Mouse (Mus musculus) embryonic facial prominence, embryonic 12.5 days (tissue): Measurements from ENCODE around the gene Wasf2. TPM values are rescaled to one million over a fixed set of nuclear protein-coding genes. Genes with fewer than 3 reads are reported as not detected.

Experiments used
- ATAC-seq: fragments of 200-750 bp; cut with Nextera tagmentation; 2 replicates; pipeline ENCODE4 v1.8.0; 2017; ENCODE audit not compliant: insufficient number of reproducible peaks, insufficient read depth, low FRiP score, low TSS enrichment
- H3K27ac ChIP-seq: fragments of 300-500 bp; sonication (generic); 2 replicates; pipeline ENCODE4 v1.5.1; 2016; ENCODE audit warnings: mild to moderate bottlenecking
- H3K27me3 ChIP-seq: fragments of 300-500 bp; sonication (generic); 2 replicates; pipeline ENCODE4 v1.6.1; 2016; ENCODE audit warnings: mild to moderate bottlenecking, moderate library complexity
- H3K36me3 ChIP-seq: fragments of 300-500 bp; sonication (generic); 2 replicates; pipeline ENCODE4 v1.6.1; 2016; ENCODE audit warnings: mild to moderate bottlenecking
- H3K4me1 ChIP-seq: fragments of 300-500 bp; sonication (generic); 2 replicates; pipeline ENCODE4 v1.6.1; 2016
- H3K4me2 ChIP-seq: fragments of 300-500 bp; sonication (generic); replicated peaks from 2 replicates; pipeline ENCODE4 v1.6.1; 2016; ENCODE audit warnings: mild to moderate bottlenecking, moderate library complexity
- H3K4me3 ChIP-seq: fragments of 300-500 bp; sonication (generic); 2 replicates; pipeline ENCODE4 v1.5.1; 2016; ENCODE audit warnings: mild to moderate bottlenecking
- H3K9ac ChIP-seq: fragments of 300-500 bp; sonication (generic); 2 replicates; pipeline ENCODE4 v1.6.1; 2016; ENCODE audit warnings: mild to moderate bottlenecking, moderate library complexity
- H3K9me3 ChIP-seq: fragments of 300-500 bp; sonication (generic); 2 replicates; pipeline ENCODE4 v1.6.1; 2016; ENCODE audit warnings: mild to moderate bottlenecking, moderate library complexity
- WGBS: fragments of 180-500 bp; shearing (Covaris S2); methylation state at CpG from one replicate; pipeline ENCODE4 v1.1.7; 2016; 5-methylcytosine and 5-hydroxymethylcytosine counted together
- polyA plus RNA-seq: library from polyadenylated mRNA; unstranded; fragments of >200 nt; fragmentation: Nextera tagmentation; extraction: Ambion mirVana; gene quantifications from 2 replicates; pipeline ENCODE4 v1.2.1, GENCODE M21; 2016

Gene Wasf2
- polyA plus RNA-seq, 1 experiment from 2014 or later, result 88.4 TPM

DNA sequence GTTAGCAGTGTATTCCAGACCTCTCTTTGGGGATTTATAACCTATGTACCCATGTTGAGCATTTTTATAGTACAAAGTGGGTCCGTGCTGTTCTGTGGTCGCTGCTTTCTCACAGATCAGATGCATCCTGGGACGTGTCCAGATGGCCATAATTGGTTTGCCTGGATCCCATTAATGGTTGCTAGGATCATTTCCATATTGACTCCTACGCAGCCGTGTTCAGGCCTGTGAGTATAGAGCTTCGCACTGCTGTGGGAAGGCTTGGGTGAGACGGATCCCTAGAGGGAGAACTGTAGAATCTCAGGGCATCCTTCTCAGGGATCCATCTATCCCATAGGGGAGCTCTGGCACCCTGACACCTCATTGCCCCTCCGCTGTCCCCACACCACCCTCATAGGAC lies 99.3 kb downstream of the Wasf2 start:
- Histone ChIP-seq H3K4me1 (0 out of 2 replicates have a peak, but pooled peaks cover 6% of the 10 kb centered on the region), H3K36me3 (no peaks in the 10 kb centered on the region), H3K9me3 (no peaks in the 10 kb centered on the region), H3K4me2 (no peak overlapping the region), H3K4me3 (no peak overlapping the region), H3K9ac (no peak overlapping the region), H3K27me3 (0 out of 2 replicates have a peak, but pooled peaks cover 3% of the 10 kb centered on the region), H3K27ac (peak overlapping the region; percentile 30)
- no peak for ATAC-seq
- 50% methylated on average over 8 of the region's 8 CpGs for WGBS

DNA sequence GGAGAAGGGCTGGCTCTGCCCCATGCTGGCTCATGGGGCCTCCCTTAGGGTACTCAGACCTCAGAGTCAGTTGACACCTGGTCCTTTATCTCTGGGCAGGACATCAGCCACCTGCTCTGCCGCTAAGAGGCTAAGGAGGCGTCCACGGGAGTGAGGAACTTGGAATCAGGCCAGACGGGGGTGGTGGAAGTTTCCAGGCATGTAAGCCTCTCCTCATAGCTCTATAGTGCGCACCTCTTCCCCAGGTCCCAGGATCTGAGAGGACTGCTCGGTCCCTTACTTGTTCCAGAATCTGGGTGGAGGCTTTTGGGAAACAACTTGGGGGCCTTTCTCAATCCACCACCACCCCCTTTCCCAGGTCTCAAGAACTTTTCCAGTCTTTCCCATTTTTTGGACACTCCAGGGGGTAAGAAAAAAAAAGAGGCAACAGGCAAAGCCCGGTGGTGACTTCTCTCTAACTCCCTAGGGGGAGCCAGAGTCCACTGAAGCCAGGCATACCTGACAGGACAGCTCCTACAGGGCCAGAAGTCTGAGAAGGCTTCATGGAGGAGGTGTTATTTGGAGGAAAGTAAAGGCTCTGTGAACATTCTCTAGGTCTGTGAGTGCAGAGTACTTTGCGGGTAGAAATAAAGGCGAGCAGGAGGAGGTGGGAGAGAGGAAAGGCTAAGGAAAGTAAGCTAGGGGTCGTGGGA lies 103.1 kb downstream of the Wasf2 start:
- Histone ChIP-seq H3K36me3 (no peaks in the 10 kb centered on the region), H3K27me3 (no peaks in the 10 kb centered on the region), H3K4me3 (no peak overlapping the region), H3K4me1 (0 out of 2 replicates have a peak, but pooled peaks cover 6% of the 10 kb centered on the region), H3K9me3 (no peaks in the 10 kb centered on the region), H3K4me2 (no peak overlapping the region), H3K27ac (no peak overlapping the region), H3K9ac (no peak overlapping the region)
- ATAC-seq, result no peak; the same call in 1 of the 2 replicates
- WGBS, result 49% methylated on average over 10 of the region's 10 CpGs

DNA sequence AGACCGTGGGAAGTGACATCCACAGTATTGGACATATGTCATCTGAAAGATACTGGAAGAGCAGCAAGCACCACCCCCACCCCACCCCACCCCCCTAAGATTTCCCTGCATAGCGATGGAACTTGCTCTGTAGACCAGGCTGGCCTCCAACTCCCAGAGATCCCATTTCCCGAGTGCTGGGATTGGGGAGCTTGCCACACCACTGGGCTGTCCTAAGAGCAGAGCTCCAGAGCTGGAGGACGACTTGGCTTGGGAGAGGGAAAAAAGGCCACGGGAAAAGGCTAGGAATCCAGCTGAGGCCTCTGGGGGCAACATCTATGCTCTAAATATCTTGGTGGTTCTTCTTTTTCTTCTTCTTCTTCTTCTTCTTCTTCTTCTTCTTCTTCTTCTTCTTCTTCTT lies 104.5 kb downstream of the Wasf2 start:
- H3K9me3 ChIP-seq, result no peaks in the 10 kb centered on the region
- no peaks in the 10 kb centered on the region for H3K27me3 ChIP-seq
- H3K4me1 ChIP-seq, result 0 out of 2 replicates have a peak, but pooled peaks cover 3% of the 10 kb centered on the region
- H3K4me2 ChIP-seq, result no peak overlapping the region
- H3K36me3 ChIP-seq, result no peaks in the 10 kb centered on the region
- no peak overlapping the region for H3K27ac ChIP-seq
- 68% methylated on average over 5 of the region's 5 CpGs for WGBS
- H3K4me3 ChIP-seq, result no peak overlapping the region
- no peak overlapping the region for H3K9ac ChIP-seq
- ATAC-seq, result no peak

DNA sequence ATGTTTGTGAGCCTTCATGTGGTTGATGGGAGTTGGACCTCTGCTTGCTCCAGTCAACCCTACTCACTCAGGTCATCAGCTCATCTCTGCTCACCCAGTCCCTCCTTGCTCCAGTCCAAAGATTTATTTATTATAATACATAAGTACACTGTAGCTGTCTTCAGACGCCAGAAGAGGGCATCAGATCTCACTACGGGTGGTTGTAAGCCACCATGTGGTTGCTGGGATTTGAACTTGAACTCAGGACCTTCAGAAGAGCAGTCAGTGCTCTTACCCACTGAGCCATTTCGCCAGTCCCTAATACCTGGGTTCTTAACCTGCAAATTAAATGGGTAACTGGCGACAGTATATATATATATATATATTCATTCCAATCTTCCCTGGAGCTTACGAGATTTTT lies 105.1 kb downstream of the Wasf2 start:
- Histone ChIP-seq H3K4me3 (no peak overlapping the region), H3K9ac (no peak overlapping the region), H3K4me1 (peaks cover 2% of the 10 kb centered on the region; the same call in 1 of the 2 replicates), H3K36me3 (no peaks in the 10 kb centered on the region), H3K27me3 (peaks cover 3% of the 10 kb centered on the region; the same call in 1 of the 2 replicates), H3K4me2 (no peak overlapping the region), H3K9me3 (no peaks in the 10 kb centered on the region), H3K27ac (no peak overlapping the region)
- no peak for ATAC-seq
- WGBS, result 82% methylated on average over 5 of the region's 5 CpGs

DNA sequence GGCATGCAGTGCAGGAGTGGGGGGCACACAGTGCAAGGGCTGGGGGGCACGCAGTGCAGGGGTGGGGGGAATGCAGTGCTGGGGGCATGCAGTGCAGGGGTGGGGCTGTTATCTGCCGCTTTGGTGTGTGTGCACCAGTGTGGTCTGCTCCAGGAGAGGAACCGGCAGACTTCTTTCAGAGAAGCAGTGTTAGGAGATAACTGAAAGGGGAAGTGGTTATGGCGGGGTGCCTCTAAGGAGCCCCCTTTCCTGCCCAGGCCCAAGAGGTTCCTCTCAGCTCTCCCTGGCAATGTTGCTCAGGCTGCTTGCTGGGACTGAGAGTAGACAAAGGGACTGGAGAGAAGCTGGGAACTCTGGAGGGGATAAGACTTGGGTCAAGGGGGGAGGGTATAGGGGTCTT lies 107.6 kb downstream of the Wasf2 start:
- no peak overlapping the region for H3K4me2 ChIP-seq
- H3K27me3 ChIP-seq, result peaks cover 15% of the 10 kb centered on the region
- H3K4me1 ChIP-seq, result peaks cover 9% of the 10 kb centered on the region; the same call in 1 of the 2 replicates
- no peaks in the 10 kb centered on the region for H3K36me3 ChIP-seq
- no peak for ATAC-seq
- H3K4me3 ChIP-seq, result no peak overlapping the region
- no peak overlapping the region for H3K9ac ChIP-seq
- H3K27ac ChIP-seq, result no peak overlapping the region
- WGBS, result 77% methylated on average over 4 of the region's 4 CpGs
- H3K9me3 ChIP-seq, result no peaks in the 10 kb centered on the region

DNA sequence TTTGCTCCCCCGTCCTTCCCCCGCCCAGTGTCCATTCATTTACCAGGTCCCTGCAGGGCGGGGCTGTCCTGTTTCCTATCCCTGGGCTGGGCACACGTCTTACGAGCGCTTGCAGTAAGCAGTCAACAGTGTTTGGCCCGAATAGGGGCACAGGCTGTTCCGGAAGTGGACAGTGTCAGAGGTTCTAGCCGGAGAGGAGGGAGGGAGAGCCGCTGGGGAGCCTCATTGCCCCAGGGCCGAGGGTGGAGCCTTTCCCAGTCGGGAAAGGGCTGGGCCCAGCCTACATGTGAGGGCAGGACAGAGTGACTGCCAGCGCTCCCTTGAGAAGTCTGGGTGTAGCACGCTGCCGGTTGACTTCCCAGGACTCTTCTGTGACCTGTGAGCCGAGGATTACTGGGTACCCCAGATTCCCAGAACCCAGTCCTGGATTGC lies 110.2 kb downstream of the Wasf2 start, which contains the start of gene Map3k6:
Gene Map3k6, plus strand, starts transcription at position 329 of the 432 bp plus-strand sequence.
- H3K9me3 ChIP-seq, result no peaks in the 10 kb centered on the region
- peak within 1 kb of the TSS; percentile 55 for H3K4me3 ChIP-seq
- H3K27me3 ChIP-seq, result peaks cover 32% of the 10 kb centered on the region
- peak within 1 kb of the TSS; percentile 61 for H3K9ac ChIP-seq
- H3K4me1 ChIP-seq, result peaks cover 9% of the 10 kb centered on the region; the same call in 1 of the 2 replicates
- 0 out of 2 replicates have a peak within 1 kb of the TSS, but pooled peaks have one; percentile 3 for H3K27ac ChIP-seq
- peak within 1 kb of the TSS; percentile 94 for H3K4me2 ChIP-seq
- WGBS, result 3% methylated on average over 16 of the region's 16 CpGs
- H3K36me3 ChIP-seq, result no peaks in the 10 kb centered on the region
- ATAC-seq, result no peak

DNA sequence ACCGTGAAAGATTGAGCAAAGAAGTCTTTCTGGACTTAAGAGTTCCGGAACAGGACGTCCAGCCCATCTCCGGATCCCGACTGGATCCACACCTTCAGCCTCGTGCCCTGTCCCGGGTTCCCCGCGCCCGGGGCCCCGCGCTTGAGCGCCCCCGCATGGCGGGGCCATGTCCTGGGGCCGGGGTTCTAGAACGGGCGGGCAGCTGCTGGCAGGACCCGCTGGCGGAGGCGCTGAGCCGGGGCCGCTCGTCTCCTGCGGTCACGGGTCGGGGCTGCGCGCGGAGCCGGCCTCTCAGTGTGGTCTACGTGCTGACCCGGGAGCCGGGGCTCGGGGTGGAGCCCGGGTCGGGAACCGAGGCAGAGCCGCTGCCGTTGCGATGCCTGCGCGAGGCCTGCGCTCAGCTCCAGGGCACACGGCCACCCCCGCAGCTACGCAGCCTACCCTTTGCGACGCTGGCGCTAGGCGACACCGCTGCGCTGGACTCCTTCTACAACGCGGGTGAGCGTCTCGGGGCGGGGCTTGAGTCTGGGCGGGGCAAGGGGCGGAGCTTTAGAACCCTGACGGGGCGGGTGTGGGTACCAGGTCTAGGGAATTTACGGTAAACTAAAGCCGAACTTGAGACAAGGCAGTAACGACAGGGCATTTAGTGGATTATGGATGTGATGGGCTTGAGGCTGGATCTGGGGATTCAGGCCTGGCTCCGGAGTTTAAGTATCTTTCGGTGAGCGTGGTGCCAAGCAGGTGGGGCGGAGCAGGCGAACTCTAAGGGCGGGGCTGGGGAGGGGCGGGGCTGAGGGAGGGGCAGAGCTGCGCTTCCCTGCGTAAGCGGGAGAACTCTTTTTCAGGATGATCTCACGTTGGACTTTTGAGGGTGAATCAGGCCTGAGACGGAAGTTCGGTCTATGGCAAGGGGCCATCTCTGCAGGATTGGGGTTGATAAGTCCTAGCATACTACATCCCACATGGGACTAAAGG lies 110.9 kb downstream of the Wasf2 start:
- Histone ChIP-seq H3K4me2 (peak overlapping the region; percentile 94), H3K27ac (0 out of 2 replicates have a peak overlapping the region, but pooled peaks have one; percentile 3), H3K4me3 (peak overlapping the region; percentile 55), H3K36me3 (no peaks in the 10 kb centered on the region), H3K4me1 (peaks cover 9% of the 10 kb centered on the region; the same call in 1 of the 2 replicates), H3K9ac (peak overlapping the region; percentile 61), H3K9me3 (no peaks in the 10 kb centered on the region), H3K27me3 (peaks cover 37% of the 10 kb centered on the region)
- WGBS, result under 1% methylated on average over 78 of the region's 78 CpGs
- ATAC-seq, result peak; percentile 83

DNA sequence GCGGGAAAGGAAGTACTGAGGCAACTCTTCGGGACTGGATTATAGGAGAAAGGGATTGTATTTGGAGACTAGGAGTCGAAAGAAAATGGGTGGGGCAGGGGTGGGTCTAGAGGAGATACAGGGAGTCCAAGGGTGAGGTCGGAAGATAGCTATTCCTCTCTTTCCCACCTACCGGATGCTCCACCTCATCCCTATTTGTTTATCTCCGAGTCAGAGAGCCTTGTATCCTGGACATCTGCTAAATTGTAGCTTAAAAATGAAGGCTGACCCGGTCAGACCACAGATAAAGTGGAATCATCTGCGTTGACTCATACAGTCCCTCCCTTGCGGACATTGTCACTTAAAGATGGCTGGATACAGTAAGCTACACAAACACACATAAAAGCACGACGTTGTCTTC lies 111.6 kb downstream of the Wasf2 start:
- H3K4me2 ChIP-seq, result peak overlapping the region; percentile 94
- peaks cover 9% of the 10 kb centered on the region; the same call in 1 of the 2 replicates for H3K4me1 ChIP-seq
- WGBS, result 32% methylated on average over 11 of the region's 11 CpGs
- H3K9ac ChIP-seq, result peak overlapping the region; percentile 61; the same call in 1 of the 2 replicates
- H3K27me3 ChIP-seq, result peaks cover 44% of the 10 kb centered on the region
- no peaks in the 10 kb centered on the region for H3K36me3 ChIP-seq
- H3K9me3 ChIP-seq, result no peaks in the 10 kb centered on the region
- no peak overlapping the region for H3K27ac ChIP-seq
- no peak for ATAC-seq
- peak overlapping the region; percentile 55 for H3K4me3 ChIP-seq

DNA sequence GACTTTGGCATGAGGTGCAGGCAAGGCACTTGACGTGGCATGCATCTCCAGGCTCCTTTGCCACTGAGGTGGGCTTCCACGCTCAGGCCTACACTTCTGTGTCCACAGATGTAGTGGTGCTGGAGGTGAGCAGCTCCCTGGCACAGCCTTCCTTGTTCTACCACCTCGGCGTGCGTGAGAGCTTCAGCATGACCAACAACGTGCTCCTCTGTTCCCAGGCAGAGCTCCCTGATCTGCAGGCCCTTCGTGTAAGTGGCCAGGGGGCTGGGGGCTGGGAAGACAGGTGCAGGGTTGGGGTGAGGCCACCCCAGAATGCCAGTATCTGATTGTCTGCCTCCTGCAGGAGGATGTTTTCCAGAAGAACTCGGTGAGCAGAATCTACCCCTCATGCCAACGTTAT lies 112.4 kb downstream of the Wasf2 start:
- H3K9me3 ChIP-seq, result no peaks in the 10 kb centered on the region
- H3K9ac ChIP-seq, result no peak overlapping the region
- peaks cover 52% of the 10 kb centered on the region for H3K27me3 ChIP-seq
- WGBS, result 60% methylated on average over 9 of the region's 9 CpGs
- no peak overlapping the region for H3K4me3 ChIP-seq
- H3K36me3 ChIP-seq, result no peaks in the 10 kb centered on the region
- ATAC-seq, result no peak
- H3K27ac ChIP-seq, result no peak overlapping the region
- peaks cover 9% of the 10 kb centered on the region; the same call in 1 of the 2 replicates for H3K4me1 ChIP-seq
- no peak overlapping the region for H3K4me2 ChIP-seq

DNA sequence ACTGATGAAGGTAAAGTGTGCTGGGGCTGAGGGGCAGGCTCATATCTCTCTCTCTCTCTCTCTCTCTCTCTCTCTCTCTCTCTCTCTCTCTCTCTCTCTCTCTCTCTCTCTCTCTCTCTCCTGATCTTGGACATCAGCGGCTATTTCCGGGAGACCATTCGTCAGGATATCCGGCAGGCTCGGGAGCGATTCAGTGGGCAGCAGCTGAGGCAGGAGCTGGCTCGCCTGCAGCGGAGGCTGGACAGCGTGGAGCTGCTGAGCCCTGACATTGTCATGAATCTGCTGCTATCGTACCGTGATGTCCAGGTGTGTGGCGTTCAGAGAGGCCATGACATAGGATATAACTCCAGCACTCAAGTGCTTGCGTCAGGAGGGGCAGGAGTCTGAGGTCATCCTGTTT lies 113.2 kb downstream of the Wasf2 start:
- Histone ChIP-seq H3K27ac (no peak overlapping the region), H3K4me2 (no peak overlapping the region), H3K9ac (no peak overlapping the region), H3K4me1 (peaks cover 9% of the 10 kb centered on the region; the same call in 1 of the 2 replicates), H3K36me3 (no peaks in the 10 kb centered on the region), H3K4me3 (no peak overlapping the region), H3K27me3 (peaks cover 60% of the 10 kb centered on the region), H3K9me3 (no peaks in the 10 kb centered on the region)
- ATAC-seq, result no peak
- WGBS, result 40% methylated on average over 13 of the region's 13 CpGs

DNA sequence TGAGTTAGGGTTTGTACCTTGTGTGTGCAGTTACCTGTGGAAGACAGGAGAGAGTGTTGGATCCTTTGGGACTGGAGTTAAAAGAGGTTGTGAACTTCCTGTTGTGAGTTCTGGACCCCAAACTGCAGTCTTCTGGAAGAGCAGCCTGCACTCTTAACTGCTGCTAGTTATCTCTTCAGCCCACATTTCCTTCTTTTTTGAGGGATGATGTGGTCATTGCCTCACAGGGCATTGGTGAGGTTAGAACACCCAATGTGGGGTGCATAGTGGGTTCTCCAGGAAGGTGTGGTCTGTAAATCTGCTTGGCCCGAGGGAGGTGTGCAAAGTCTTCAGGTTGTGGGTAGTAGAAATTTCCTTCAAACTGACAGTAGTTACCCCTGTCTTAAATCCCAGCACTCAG lies 114.0 kb downstream of the Wasf2 start:
- no peak overlapping the region for H3K4me2 ChIP-seq
- no peak overlapping the region for H3K4me3 ChIP-seq
- ATAC-seq, result no peak
- peaks cover 66% of the 10 kb centered on the region for H3K27me3 ChIP-seq
- H3K9me3 ChIP-seq, result no peaks in the 10 kb centered on the region
- WGBS, result 79% methylated on average over 1 of the region's 1 CpGs
- H3K27ac ChIP-seq, result no peak overlapping the region
- no peak overlapping the region for H3K9ac ChIP-seq
- no peaks in the 10 kb centered on the region for H3K36me3 ChIP-seq
- H3K4me1 ChIP-seq, result peaks cover 9% of the 10 kb centered on the region; the same call in 1 of the 2 replicates
